Mouse (Mus musculus): ENCODE data around the gene Gm20388.

DNA sequence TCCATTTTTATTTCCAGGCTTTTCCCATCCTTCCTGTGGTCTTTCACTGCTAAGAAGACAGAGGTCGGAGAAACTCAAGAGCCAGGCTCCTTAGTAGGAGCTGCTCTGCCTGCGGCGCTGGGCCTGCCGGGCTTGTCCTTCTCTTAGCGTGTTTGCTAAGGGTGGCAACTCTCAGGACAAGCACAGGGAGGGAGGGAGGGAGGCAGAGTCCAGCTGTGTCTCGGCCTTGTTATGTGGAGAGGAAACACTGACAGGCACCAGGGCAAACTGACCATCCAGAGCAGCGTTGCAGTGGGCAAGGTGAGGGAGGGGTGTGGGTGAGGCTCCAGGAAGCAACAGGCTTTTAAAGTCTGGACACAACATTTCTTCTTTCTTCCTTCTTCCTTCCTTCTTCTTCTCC is 178.9 kb downstream of the Gm20388 start:
- TF ChIP-seq CTCF (IDR thresholded peaks at IDR 0.05; ENCODE audit: control insufficient read depth, insufficient read depth, low read length), result no peak
- TF ChIP-seq POLR2A (IDR thresholded peaks at IDR 0.05; ENCODE audit: borderline replicate concordance, control insufficient read depth, low read depth, low read length), result no peak

All from bone marrow, adult 2 months (tissue).